Mouse (Mus musculus) ES-E14 (cell line): ENCODE measurements around the gene Cyb561d1. TPM values are rescaled to one million over a fixed set of nuclear protein-coding genes. Genes with fewer than 3 reads are reported as not detected.
A peak's percentile ranks its signal among the peaks of the same experiment; 100 is the strongest.
"Not testable (repeated sequence)": the region's sequence is repeated elsewhere in the genome, so short reads cannot be mapped to it uniquely, and the experiment has no call there.

Experiments
- DNase-seq: peaks from one replicate; pipeline ENCODE4 v3.0.0-alpha.2; 2013; ENCODE audit warnings: low read depth, low spot score
- H3K27ac ChIP-seq: 2 replicates; pipeline ENCODE4 v1.5.1; 2012; ENCODE audit warnings: low read depth, mild to moderate bottlenecking, low read length, moderate library complexity, mixed read lengths; ENCODE audit not compliant: poor library complexity, insufficient read depth, severe bottlenecking
- H3K36me3 ChIP-seq: 2 replicates; pipeline ENCODE4 v1.6.1; 2012; ENCODE audit warnings: mild to moderate bottlenecking, low read length, moderate library complexity, mixed read lengths; ENCODE audit not compliant: control insufficient read depth, poor library complexity, insufficient read depth, severe bottlenecking
- H3K4me1 ChIP-seq, 2 experiments: fragments of 150-350 bp in 1 of 2; sonication (generic) in 1 of 2; 2 replicates each; pipeline ENCODE4 v1.6.1; 2012; ENCODE audit warnings: low read length in 2 of 2, mild to moderate bottlenecking in 1 of 2, mixed read lengths in 1 of 2; ENCODE audit not compliant: control insufficient read depth in 2 of 2, insufficient read depth in 2 of 2, poor library complexity in 1 of 2
- H3K4me3 ChIP-seq, 2 experiments: fragments of 150-350 bp in 1 of 2; sonication (generic) in 1 of 2; 2 replicates each; pipeline ENCODE4 v1.5.1; 2012; ENCODE audit warnings: low read length in 2 of 2, low read depth in 1 of 2, mild to moderate bottlenecking in 1 of 2, mixed read lengths in 1 of 2; ENCODE audit not compliant: insufficient read depth in 1 of 2, poor library complexity in 1 of 2, severe bottlenecking in 1 of 2
- H3K9ac ChIP-seq: 2 replicates; pipeline ENCODE4 v1.6.1; 2012; ENCODE audit warnings: low read depth, mild to moderate bottlenecking, low read length, mixed read lengths; ENCODE audit not compliant: poor library complexity, insufficient read depth, severe bottlenecking
- H3K9me3 ChIP-seq: fragments of 150-350 bp; sonication (generic); 2 replicates; pipeline ENCODE4 v1.6.1; 2012; ENCODE audit warnings: low read depth, mild to moderate bottlenecking, low read length; ENCODE audit not compliant: control insufficient read depth, insufficient read depth
- CHD2 ChIP-seq: IDR thresholded peaks from 2 replicates; pipeline ENCODE4 v1.6.1; 2014; ENCODE audit warnings: mild to moderate bottlenecking, low read depth, low read length, inconsistent platforms
- HCFC1 ChIP-seq: IDR thresholded peaks from 2 replicates; pipeline ENCODE4 v1.6.1; 2012; ENCODE audit warnings: low read length, inconsistent platforms, borderline replicate concordance; ENCODE audit not compliant: insufficient read depth
- MAFK ChIP-seq: IDR thresholded peaks from 2 replicates; pipeline ENCODE4 v1.6.1; 2014; ENCODE audit warnings: mild to moderate bottlenecking, low read depth, low read length, inconsistent platforms; ENCODE audit not compliant: insufficient read depth
- ZC3H11A ChIP-seq: IDR thresholded peaks from 2 replicates; pipeline ENCODE4 v1.6.1; 2012; ENCODE audit warnings: low read depth, mild to moderate bottlenecking, inconsistent platforms, low read length, borderline replicate concordance
- ZNF384 ChIP-seq: IDR thresholded peaks from 2 replicates; pipeline ENCODE4 v1.6.1; 2012; ENCODE audit warnings: low read depth, low read length, inconsistent platforms
- in situ Hi-C, 2 experiments: fragments of 600-800 bp; cut with MboI; formaldehyde crosslinking; loops; one replicate each; pipeline ENCODE4 v1.15.1; 2025; ENCODE audit warnings: low sequenced_read_pairs in 2 of 2, inconsistent platforms in 1 of 2; ENCODE audit not compliant: unreplicated experiment in 2 of 2
- total RNA-seq: library from RNA; depleted of rRNA; stranded (reverse); fragments of 300-350 nt; gene quantifications from 2 replicates; pipeline ENCODE4 v1.2.3, GENCODE M21; 2012; rRNA removed

Gene Cyb561d1
- 2.2 and 3.9 TPM in 2 replicates for total RNA-seq

DNA sequence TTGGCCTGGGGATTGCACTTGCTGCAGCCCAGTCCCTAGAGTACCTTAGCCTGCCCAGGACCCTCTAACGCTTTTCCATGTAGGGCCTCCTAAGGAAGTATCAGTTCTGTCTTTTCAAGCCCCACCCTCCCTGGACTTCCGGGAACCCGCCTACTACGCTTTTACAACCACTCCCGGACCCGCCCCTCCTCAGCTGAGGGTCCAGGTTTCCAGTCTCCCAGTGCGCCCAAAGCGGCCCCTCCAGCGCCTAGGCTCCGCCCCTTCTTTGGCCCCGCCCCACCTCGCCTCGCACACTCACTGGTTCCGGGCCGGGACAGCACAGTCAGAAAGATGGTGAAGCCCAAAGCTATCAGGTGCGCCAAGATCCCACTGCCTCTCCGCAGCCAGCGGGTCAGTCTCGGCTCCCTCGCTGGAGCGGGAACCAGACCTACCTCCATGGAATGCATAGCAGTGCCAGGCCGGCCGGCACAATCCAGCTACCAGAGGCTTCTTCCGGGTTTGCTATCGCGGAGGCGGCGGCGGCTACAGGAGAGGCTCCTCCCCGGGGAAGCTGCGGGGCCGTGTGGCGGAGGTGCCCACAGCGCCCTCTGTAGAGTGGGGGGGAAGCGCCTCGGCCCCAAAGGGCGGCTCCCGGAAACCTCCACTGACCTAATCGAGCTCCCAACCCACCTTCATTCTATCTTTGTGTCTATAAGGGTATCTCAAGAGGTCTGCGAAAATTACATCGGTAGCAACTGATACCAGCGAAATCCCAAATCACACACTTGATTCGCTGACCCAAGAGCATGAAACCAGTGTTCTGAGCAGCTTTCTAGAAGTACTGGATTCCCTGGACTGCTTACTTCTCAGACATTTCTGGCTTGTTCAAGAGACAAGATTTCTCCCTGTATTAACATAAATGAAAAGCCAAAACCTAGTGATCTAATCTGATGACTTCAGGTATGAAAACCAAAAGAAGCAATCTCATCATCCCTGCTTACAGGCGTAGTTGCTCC, at the start of gene Cyb561d1:
TSS of gene Cyb561d1 (minus strand) at position 884 of the 995 bp plus-strand sequence.
- peak within 1 kb of the TSS; percentile 89 to 96 for H3K4me3 ChIP-seq

GRCm38 (mm10) chr3:108246857-108247256, 45.8 kb upstream of the Cyb561d1 start:
- Histone ChIP-seq H3K4me3 (no peak overlapping the region), H3K4me1 (no peaks in the 10 kb centered on the region), H3K27ac (peak overlapping the region; percentile 31; the same call in 1 of the 2 replicates), H3K9ac (no peak overlapping the region), H3K36me3 (no peaks in the 10 kb centered on the region), H3K9me3 (no peaks in the 10 kb centered on the region)
- TF ChIP-seq MAFK: no peak
- TF ChIP-seq ZC3H11A: no peak
- TF ChIP-seq HCFC1: no peak
- no peak for TF ChIP-seq ZNF384
- no peak for TF ChIP-seq CHD2
- in situ Hi-C loops: no loop called here
- DNase-seq: no peak

More for the DNA sequence above, at the start of gene Cyb561d1:
- TF ChIP-seq MAFK: no peak
- 0 out of 2 replicates have a peak, but pooled peaks have one; percentile 13 for TF ChIP-seq HCFC1
- Histone ChIP-seq H3K9ac (peak within 1 kb of the TSS; percentile 89), H3K9me3 (no peaks in the 10 kb centered on the region), H3K4me1 (peaks cover 2 to 25% of the 10 kb centered on the region in 2 experiments; a peak in 3 of 4 replicates), H3K36me3 (peaks cover 10% of the 10 kb centered on the region; the same call in 1 of the 2 replicates), H3K27ac (peak within 1 kb of the TSS; percentile 70)
- DNase-seq: peak; percentile 96
- in situ Hi-C loops: no loop called here

GRCm38 (mm10) chr3:108241243-108241839, 40.3 kb upstream of the Cyb561d1 start:
- H3K27ac ChIP-seq: no peak overlapping the region
- TF ChIP-seq ZC3H11A (no peak), ZNF384 (no peak), MAFK (no peak), CHD2 (no peak), HCFC1 (no peak)
- H3K36me3 ChIP-seq: no peaks in the 10 kb centered on the region
- no peak overlapping the region for H3K9ac ChIP-seq
- no peaks in the 10 kb centered on the region for H3K9me3 ChIP-seq
- in situ Hi-C loops: no loop called here
- DNase-seq: no peak
- no peak overlapping the region for H3K4me3 ChIP-seq
- H3K4me1 ChIP-seq: peaks cover 0 to 3% of the 10 kb centered on the region in 2 experiments; a peak in 1 of 4 replicates

GRCm38 (mm10) chr3:108237474-108238102, 36.6 kb upstream of the Cyb561d1 start:
- H3K27ac ChIP-seq, in situ Hi-C loops, H3K4me1 ChIP-seq, H3K9me3 ChIP-seq, H3K36me3 ChIP-seq, H3K4me3 ChIP-seq, H3K9ac ChIP-seq: not testable (repeated sequence)
- DNase-seq: peak; percentile 17
